Mouse (Mus musculus): Measurements from ENCODE around the gene Kcnh3. TPM values are rescaled to one million over a fixed set of nuclear protein-coding genes. Genes with fewer than 3 reads are reported as not detected.
A peak's percentile ranks its signal among the peaks of the same experiment; 100 is the strongest.

Kcnh3 gene
- polyA plus RNA-seq, 1 experiment from 2014 or later = 0.72 TPM

DNA sequence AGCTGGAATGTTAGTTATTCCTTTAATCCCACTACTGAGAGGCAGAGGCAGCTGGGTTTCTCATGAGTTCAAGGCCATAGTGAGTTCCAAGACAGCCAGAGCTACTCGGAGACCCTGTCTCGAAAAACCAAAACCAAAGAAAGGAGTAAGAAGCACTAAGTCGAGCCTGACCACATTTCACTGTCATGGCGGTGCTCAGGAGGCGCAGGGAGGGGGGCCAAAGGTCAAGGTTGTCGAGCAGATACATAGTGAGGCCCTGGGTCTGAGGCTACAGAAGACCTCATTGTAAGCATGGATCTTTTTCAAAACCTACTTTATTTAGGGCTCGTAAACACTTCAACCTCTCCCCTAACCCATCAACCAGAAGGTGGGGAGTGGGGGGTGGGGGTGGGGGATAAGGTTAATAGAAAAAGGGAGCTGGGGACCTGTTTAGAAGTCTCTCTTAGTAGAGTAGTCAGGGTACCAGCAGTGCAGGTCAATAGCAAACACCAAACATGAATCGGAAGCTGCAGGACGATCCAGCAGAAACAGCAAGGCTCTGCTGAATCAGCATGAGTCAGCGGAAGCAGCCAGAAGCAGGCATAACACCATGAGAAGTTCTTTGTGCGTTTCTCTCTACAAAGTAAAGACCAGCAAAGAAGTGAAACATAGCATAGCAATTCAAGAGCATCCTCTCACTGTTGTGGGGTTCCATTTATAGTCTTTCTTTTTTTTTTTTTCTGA is 8.8 kb upstream of the Kcnh3 start:
- Histone ChIP-seq H3K27me3 (ENCODE audit: control insufficient read depth, insufficient read depth, low read length) (peaks cover 12% of the 10 kb centered on the region), H3K27ac (replicated peaks; ENCODE audit: low read depth, low read length) (no peak overlapping the region), H3K4me3 (replicated peaks; ENCODE audit: low read depth, low read length) (no peak overlapping the region), H3K9me3 (ENCODE audit: control insufficient read depth, low read length) (no peaks in the 10 kb centered on the region), H3K9ac (replicated peaks; ENCODE audit: low read length) (no peak overlapping the region), H3K4me1 (ENCODE audit: control insufficient read depth, insufficient read depth, low read length) (no peaks in the 10 kb centered on the region), H3K4me2 (ENCODE audit: low read length) (no peak overlapping the region), H3K36me3 (ENCODE audit: control insufficient read depth, insufficient read depth, low read length) (peaks cover 35% of the 10 kb centered on the region)
- DNase-seq = no peak
- WGBS = 90% methylated on average over 11 of the region's 11 CpGs
- ATAC-seq (ENCODE audit: low FRiP score, low TSS enrichment) = no peak

DNA sequence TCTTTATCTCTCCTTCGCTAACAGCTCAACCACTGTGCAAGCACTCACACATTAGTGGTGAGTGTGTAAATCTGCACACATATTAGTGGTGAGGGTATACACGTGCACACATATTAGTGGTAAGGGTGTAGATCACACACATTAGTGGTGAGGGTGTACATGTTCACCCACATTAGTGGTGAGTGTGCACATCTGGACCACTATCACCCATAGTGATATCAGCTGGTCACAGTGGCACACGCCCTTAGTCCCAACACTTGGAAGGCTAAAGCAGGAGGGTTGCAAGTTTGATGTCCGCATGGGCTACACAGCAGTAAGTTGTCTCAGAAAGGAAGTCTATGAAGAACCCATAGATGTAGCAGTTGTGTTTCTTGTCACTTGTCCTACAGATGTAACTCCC is 7.0 kb upstream of the Kcnh3 start:
- H3K9ac ChIP-seq (replicated peaks; ENCODE audit: low read length) = no peak overlapping the region
- DNase-seq (no peak), ATAC-seq (ENCODE audit: low FRiP score, low TSS enrichment) (no peak)
- H3K9me3 ChIP-seq (ENCODE audit: control insufficient read depth, low read length) = no peaks in the 10 kb centered on the region
- no peaks in the 10 kb centered on the region for H3K4me1 ChIP-seq (ENCODE audit: control insufficient read depth, insufficient read depth, low read length)
- H3K36me3 ChIP-seq (ENCODE audit: control insufficient read depth, insufficient read depth, low read length) = peaks cover 18% of the 10 kb centered on the region
- no peak overlapping the region for H3K4me3 ChIP-seq (replicated peaks; ENCODE audit: low read depth, low read length)
- H3K27ac ChIP-seq (replicated peaks; ENCODE audit: low read depth, low read length) = no peak overlapping the region
- no peak overlapping the region for H3K4me2 ChIP-seq (ENCODE audit: low read length)
- WGBS = 88% methylated on average over 4 of the region's 4 CpGs
- peaks cover 28% of the 10 kb centered on the region for H3K27me3 ChIP-seq (ENCODE audit: control insufficient read depth, insufficient read depth, low read length)

DNA sequence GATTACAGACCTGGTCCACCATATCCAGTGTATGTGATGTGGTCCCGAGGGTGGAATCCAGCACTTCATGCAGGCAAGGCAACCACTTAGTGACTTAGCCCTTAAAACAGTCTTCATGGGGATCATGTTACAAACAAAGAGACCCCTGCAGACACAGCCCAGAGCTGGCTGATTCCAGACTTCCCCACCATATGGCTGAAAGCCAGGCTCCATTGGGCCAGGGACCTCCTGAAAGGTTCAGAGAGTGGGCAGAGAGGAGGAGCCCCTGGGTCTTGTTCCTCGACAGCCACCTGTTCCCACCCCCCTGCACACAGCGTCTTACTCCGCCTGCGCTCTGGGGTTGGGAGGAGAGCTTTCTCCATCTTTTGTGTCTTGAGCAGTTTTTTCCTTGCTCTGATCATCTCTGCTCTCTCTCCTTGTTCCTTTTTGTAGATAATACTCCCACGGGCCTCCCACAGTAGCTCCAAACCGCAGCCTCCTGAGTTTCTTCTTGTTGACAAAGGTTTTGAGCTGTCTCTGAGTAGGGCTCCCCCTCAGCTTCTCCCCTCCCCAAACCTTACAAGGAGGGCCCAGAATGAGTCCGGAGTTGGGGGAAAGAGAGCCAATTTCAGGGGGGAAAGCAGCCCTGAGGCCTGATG is 3.2 kb upstream of the Kcnh3 start:
- WGBS = 6% methylated on average over 8 of the region's 8 CpGs
- Histone ChIP-seq H3K36me3 (ENCODE audit: control insufficient read depth, insufficient read depth, low read length) (no peaks in the 10 kb centered on the region), H3K4me1 (ENCODE audit: control insufficient read depth, insufficient read depth, low read length) (peaks cover 13% of the 10 kb centered on the region; the same call in 1 of the 2 replicates), H3K9me3 (ENCODE audit: control insufficient read depth, low read length) (no peaks in the 10 kb centered on the region), H3K9ac (replicated peaks; ENCODE audit: low read length) (no peak overlapping the region), H3K27me3 (ENCODE audit: control insufficient read depth, insufficient read depth, low read length) (peaks cover 62% of the 10 kb centered on the region), H3K4me2 (ENCODE audit: low read length) (no peak overlapping the region), H3K4me3 (replicated peaks; ENCODE audit: low read depth, low read length) (no peak overlapping the region), H3K27ac (replicated peaks; ENCODE audit: low read depth, low read length) (no peak overlapping the region)
- ATAC-seq (ENCODE audit: low FRiP score, low TSS enrichment) (no peak), DNase-seq (no peak)

DNA sequence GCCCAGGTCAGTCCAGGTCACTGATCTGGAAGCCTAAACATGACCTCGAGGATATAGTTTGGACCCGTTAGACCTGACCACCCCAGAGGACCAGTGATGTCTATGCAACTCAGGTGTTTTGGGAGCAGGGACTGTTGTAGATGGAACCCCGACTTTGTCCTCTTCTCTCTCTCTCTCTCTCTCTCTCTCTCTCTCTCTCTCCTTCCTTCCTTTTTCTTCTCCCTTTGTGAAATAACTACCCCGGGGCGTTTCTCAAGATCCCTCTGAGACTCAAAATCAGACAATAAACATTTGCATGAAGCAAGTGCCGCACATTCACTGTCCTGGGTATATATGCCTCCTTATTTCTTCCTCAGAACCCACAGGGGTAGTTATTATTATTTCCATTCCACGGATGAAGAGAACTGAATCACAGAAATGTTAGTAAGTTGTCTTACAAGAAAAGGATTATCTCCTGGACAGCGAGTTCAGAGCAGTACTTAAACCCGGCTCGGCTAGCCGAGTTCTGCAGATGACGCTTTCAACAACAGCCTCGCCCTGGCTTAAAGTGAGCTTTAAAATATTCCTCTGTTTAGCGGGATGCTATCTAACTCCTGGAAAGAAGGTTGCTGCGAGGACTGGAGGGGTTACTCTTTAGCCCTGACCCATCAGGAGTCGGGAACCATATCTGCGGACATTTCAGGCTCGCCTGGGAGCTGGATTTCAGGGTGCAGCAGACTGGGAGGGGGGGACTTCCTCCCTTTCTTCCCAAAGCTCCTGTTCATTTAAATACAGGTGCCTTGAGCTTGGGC is 1.7 kb upstream of the Kcnh3 start:
- Histone ChIP-seq H3K9me3 (ENCODE audit: control insufficient read depth, low read length) (no peaks in the 10 kb centered on the region), H3K27ac (replicated peaks; ENCODE audit: low read depth, low read length) (no peak overlapping the region), H3K4me2 (ENCODE audit: low read length) (peak overlapping the region; percentile 55), H3K4me1 (ENCODE audit: control insufficient read depth, insufficient read depth, low read length) (peaks cover 13% of the 10 kb centered on the region; the same call in 1 of the 2 replicates), H3K9ac (replicated peaks; ENCODE audit: low read length) (no peak overlapping the region; the same call in 1 of the 2 replicates), H3K27me3 (ENCODE audit: control insufficient read depth, insufficient read depth, low read length) (peaks cover 78% of the 10 kb centered on the region), H3K4me3 (replicated peaks; ENCODE audit: low read depth, low read length) (peak overlapping the region; percentile 37), H3K36me3 (ENCODE audit: control insufficient read depth, insufficient read depth, low read length) (no peaks in the 10 kb centered on the region)
- WGBS = 4% methylated on average over 18 of the region's 18 CpGs
- ATAC-seq (ENCODE audit: low FRiP score, low TSS enrichment) = no peak
- peak; percentile 32 for DNase-seq

DNA sequence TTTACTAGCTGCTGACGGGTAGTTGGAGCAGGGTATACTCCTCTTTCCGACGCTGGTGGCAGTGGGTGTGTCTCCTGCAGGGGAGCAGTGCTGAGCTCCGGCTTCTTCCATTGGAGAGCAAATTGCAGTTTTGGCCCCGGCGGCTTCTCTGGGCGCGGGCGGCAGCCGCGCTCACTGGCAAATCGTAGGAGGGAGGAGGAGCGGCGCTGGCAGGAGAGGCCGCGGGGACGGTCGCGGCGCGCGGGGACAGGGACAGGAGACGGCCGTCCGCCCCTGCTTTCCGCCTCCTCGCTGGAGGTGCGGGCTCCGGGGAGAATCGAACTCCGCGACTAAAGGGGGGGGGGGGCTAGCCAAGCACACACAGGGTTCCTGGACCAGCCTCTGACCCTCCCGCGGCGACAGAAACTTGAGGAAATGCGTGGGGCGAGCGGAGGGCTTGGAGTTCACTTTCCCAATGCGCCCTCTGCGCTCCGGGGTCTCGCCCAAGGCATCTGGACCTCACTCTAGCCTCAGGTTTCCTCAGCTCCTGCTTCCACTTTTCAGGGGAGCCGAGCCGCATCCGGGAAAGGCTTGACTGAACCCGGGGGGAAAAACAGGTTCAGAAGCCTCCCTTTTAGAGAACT is 965 bp upstream of the Kcnh3 start:
- Histone ChIP-seq H3K4me2 (ENCODE audit: low read length) (peak overlapping the region; percentile 55), H3K9me3 (ENCODE audit: control insufficient read depth, low read length) (no peaks in the 10 kb centered on the region), H3K4me1 (ENCODE audit: control insufficient read depth, insufficient read depth, low read length) (peaks cover 13% of the 10 kb centered on the region; the same call in 1 of the 2 replicates), H3K27ac (replicated peaks; ENCODE audit: low read depth, low read length) (no peak overlapping the region), H3K4me3 (replicated peaks; ENCODE audit: low read depth, low read length) (peak overlapping the region; percentile 37), H3K27me3 (ENCODE audit: control insufficient read depth, insufficient read depth, low read length) (peaks cover 83% of the 10 kb centered on the region), H3K36me3 (ENCODE audit: control insufficient read depth, insufficient read depth, low read length) (no peaks in the 10 kb centered on the region), H3K9ac (replicated peaks; ENCODE audit: low read length) (no peak overlapping the region; the same call in 1 of the 2 replicates)
- WGBS = under 1% methylated on average over 39 of the region's 46 CpGs
- DNase-seq = peak; percentile 64
- no peak for ATAC-seq (ENCODE audit: low FRiP score, low TSS enrichment)

DNA sequence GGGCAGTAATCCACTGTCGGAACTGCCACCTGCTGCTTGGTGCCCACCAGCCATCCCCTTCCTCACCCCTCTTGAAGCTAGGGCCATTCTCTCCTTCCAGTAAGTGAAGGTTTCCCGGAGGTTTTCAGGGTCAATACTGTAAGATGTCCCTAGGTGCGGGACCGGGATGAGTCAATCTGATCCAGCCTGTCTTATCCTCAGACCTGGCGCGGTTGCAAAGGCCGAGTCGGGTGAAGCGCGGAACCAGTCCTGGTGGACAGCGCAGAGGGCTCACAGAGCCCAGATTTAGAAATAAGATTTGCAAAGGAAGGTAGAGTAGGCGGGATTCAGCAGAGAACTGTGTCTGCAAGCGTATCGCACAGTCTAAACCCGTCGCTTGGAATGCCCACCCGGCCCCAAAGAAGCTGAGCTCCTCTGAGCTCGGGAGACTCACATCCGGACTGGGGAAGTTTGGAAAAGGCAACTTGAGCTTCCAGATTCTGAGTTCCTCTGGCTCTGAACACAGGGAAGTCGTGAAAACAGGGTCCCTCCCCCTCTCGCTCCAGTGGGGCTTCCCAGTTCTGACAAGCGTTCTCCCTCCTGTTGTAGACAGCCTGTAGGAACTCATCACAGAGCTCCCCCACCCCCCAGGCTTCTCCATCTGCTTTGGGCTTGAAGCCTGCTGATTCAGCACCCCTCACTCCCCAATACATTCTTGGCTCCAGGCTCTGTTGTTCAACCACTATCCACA is 585 bp downstream of the Kcnh3 start:
- Histone ChIP-seq H3K4me3 (replicated peaks; ENCODE audit: low read depth, low read length) (peak overlapping the region; percentile 37), H3K9ac (replicated peaks; ENCODE audit: low read length) (no peak overlapping the region; the same call in 1 of the 2 replicates), H3K4me2 (ENCODE audit: low read length) (peak overlapping the region; percentile 55), H3K4me1 (ENCODE audit: control insufficient read depth, insufficient read depth, low read length) (peaks cover 13% of the 10 kb centered on the region; the same call in 1 of the 2 replicates), H3K27ac (replicated peaks; ENCODE audit: low read depth, low read length) (no peak overlapping the region), H3K9me3 (ENCODE audit: control insufficient read depth, low read length) (no peaks in the 10 kb centered on the region), H3K27me3 (ENCODE audit: control insufficient read depth, insufficient read depth, low read length) (peaks cover 81% of the 10 kb centered on the region), H3K36me3 (ENCODE audit: control insufficient read depth, insufficient read depth, low read length) (no peaks in the 10 kb centered on the region)
- DNase-seq (peak; percentile 19), ATAC-seq (ENCODE audit: low FRiP score, low TSS enrichment) (no peak)
- WGBS = 1% methylated on average over 22 of the region's 22 CpGs

DNA sequence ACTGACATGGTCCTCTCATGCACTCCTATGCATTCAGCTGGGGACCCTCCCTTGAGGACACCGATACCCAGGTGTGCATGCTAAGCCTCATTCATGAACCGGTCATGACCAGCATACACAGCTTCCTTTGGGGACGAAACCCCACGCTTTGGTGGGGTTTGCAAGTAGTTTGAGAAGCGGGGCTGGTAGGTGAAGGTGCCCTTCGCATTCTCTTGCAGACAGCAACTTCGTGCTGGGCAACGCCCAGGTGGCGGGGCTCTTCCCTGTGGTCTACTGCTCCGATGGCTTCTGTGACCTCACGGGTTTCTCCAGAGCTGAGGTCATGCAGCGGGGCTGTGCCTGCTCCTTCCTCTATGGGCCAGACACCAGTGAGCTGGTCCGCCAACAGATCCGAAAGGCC is 1.4 kb downstream of the Kcnh3 start:
- 13% methylated on average over 14 of the region's 14 CpGs for WGBS
- Histone ChIP-seq H3K27me3 (ENCODE audit: control insufficient read depth, insufficient read depth, low read length) (peaks cover 73% of the 10 kb centered on the region), H3K4me3 (replicated peaks; ENCODE audit: low read depth, low read length) (no peak overlapping the region), H3K36me3 (ENCODE audit: control insufficient read depth, insufficient read depth, low read length) (no peaks in the 10 kb centered on the region), H3K4me2 (ENCODE audit: low read length) (no peak overlapping the region), H3K9me3 (ENCODE audit: control insufficient read depth, low read length) (no peaks in the 10 kb centered on the region), H3K27ac (replicated peaks; ENCODE audit: low read depth, low read length) (no peak overlapping the region), H3K9ac (replicated peaks; ENCODE audit: low read length) (no peak overlapping the region), H3K4me1 (ENCODE audit: control insufficient read depth, insufficient read depth, low read length) (peaks cover 13% of the 10 kb centered on the region; the same call in 1 of the 2 replicates)
- ATAC-seq (ENCODE audit: low FRiP score, low TSS enrichment) = no peak
- DNase-seq = no peak

DNA sequence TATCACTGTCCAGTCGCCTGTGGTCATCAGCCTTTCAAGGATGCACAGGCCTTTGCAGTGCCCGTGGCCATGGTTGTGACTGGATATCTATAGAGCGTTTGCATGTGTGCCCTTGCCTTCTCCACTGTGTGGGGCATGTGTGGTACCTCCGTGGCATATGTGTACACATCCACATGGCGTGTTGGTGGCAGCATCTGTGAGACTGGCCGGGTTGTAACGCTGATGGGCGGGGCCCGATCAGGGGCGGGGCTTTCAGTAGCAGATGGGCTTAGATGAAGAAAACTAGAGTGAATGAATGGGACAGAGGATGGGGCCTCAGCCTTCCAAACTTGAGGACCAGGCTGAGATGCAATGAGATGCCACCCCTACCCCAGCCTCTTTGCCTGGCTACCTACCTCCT is 7.3 kb downstream of the Kcnh3 start:
- H3K9ac ChIP-seq (replicated peaks; ENCODE audit: low read length) = no peak overlapping the region
- no peak overlapping the region for H3K27ac ChIP-seq (replicated peaks; ENCODE audit: low read depth, low read length)
- H3K9me3 ChIP-seq (ENCODE audit: control insufficient read depth, low read length) = no peaks in the 10 kb centered on the region
- H3K4me2 ChIP-seq (ENCODE audit: low read length) = no peak overlapping the region
- DNase-seq = no peak
- no peaks in the 10 kb centered on the region for H3K4me1 ChIP-seq (ENCODE audit: control insufficient read depth, insufficient read depth, low read length)
- 77% methylated on average over 10 of the region's 10 CpGs for WGBS
- no peak for ATAC-seq (ENCODE audit: low FRiP score, low TSS enrichment)
- H3K4me3 ChIP-seq (replicated peaks; ENCODE audit: low read depth, low read length) = no peak overlapping the region
- peaks cover 19% of the 10 kb centered on the region for H3K27me3 ChIP-seq (ENCODE audit: control insufficient read depth, insufficient read depth, low read length)
- no peaks in the 10 kb centered on the region for H3K36me3 ChIP-seq (ENCODE audit: control insufficient read depth, insufficient read depth, low read length)
